Mouse (Mus musculus) frontal cortex, adult 2 months (tissue): ENCODE data around the gene Cldn13. TPM values are rescaled to one million over a fixed set of nuclear protein-coding genes. Genes with fewer than 3 reads are reported as not detected.

Experiments
- DNase-seq, 2 experiments: peaks; one replicate each; pipeline ENCODE4 v3.0.0; 2022; ENCODE audit warnings: low spot score in 1 of 2; ENCODE audit errors: extremely low spot score in 1 of 2
- polyA plus RNA-seq: library from polyadenylated mRNA; depleted of rRNA; stranded (reverse); fragments of >200 nt; gene quantifications from 2 replicates; pipeline ENCODE4 v1.2.3, GENCODE M21; 2012

The Cldn13 gene
- polyA plus RNA-seq, 1 experiment, result not detected

- no peak for DNase-seq
Observed at GRCm38 (mm10) chr5:134896965-134897364, 18.4 kb downstream of the Cldn13 start.

DNA sequence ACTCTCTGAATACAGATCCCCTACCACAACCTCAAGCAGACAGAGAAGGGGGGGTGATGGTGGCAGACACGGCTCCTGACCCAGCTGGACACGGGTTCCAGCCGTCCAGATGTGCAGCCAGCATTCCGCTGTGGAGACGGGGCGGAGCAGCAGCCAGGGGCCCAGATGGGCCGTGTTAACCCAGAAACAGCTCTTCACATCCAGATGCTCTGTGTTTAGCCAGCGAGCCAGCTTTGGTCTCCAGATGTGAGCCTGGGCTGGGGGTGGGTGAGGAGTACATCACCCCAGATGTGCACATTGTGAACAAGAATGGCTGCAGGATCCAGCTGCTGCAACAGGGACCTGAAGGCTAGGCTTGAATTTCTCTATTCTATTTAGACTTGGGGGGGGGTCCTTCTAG, 20.0 kb downstream of the Cldn13 start:
- no peak for DNase-seq

- no peak for DNase-seq
Observed at GRCm38 (mm10) chr5:134892717-134893116, 22.6 kb downstream of the Cldn13 start.

DNA sequence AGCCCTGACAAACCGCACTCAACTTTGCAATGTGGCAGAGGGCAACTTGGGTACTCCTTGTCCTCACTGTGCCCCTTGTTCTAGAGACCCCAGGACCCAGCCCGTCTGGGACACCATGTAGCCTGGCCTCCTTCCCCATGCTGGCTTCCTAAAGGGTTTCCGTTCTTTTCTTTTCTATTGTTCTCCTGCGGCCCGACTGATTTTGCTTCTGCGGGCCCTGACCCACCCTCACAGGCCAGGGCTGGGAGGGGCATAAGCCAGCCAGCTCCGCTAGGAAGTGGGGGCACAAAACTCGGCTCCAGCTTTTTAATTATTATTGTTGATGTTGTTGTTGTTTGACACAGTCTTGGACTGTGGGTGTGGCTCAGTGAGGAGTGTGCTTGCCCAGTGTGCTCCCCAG, 23.8 kb downstream of the Cldn13 start:
- no peak for DNase-seq

DNA sequence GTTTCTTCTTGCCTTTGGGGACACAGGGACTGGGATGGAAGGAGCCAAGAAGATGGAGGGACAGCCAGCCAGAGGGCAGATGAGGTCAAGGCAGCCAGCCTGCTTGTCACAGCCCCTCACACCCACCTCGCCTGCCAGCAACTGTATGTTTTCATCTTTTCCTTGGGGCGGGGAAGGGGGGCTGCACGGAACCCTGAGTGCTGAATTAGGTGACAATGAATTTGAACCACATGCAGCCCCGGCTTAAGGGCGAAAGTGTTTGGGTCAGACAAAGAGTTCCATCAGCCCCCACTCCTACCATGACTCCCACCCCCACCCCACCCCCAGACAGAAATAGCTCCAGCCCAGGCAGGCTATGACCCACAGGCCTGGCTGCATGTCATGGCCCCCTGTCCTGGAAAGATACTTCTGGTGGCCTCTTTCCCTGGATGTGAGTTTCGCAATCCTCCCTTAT, 24.7 kb downstream of the Cldn13 start:
- no peak for DNase-seq

GRCm38 (mm10) chr5:134888505-134888904, 26.8 kb downstream of the Cldn13 start:
- DNase-seq, result no peak

GRCm38 (mm10) chr5:134887447-134888335, 27.6 kb downstream of the Cldn13 start:
- DNase-seq, result no peak

DNA sequence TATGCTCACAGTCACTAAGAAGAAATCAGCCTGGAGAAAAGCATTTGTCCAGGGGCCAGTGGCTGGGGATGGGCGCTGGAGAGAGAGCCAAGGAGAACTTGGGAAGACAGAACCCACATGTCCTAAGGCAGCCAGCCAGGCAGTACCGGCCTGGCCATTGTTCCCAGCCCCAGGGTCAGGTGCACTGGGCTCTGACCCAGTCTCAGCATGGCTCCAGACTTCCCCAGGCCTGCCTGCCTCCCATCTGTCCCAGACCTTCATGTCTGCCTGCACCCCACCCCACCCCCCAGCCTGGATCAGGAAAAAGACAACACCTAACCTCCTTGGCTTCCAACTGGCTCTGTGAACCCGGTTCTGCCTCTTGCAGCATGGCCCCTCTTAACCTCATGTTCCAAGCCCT, 32.2 kb downstream of the Cldn13 start:
- DNase-seq, result no peak

DNA sequence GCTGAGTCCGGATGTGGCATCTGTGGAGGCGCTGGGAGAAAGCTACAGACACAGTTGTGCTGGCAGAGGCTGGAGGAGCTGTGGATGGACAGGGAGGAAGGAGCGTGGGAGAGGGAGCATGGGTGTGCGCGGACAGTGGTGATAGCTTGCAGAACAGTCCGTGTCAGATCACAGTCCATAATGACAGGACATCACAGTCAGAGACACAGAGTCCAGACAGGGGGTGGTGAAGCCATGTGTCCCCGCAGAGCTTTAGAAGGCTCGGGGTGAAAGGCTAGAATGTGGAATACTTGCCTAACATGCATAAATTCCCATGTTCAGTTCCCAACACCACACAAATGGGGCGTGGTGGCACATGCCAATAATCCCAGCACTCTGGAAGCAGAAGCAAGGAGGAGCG, 38.5 kb downstream of the Cldn13 start:
- DNase-seq, result no peak

DNA sequence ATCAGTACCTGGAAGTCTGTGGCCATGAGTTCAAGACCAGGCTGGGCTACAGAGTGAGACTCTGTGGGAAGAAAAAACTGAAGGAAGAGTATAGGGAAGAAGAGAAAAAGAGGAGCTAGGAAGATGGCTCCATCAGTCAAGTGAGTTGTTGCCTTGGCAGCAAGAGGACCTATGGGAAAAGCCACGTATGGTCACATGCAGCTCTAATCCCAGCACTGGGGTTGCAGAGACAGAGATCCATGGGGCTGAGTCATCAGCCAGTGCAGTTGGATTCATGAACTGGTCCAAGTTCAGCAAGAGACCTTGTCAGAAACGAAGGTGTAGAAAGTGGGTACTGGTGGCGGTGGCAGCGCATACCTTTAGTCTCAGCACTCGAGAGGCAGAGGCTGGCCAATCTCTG, 40.1 kb downstream of the Cldn13 start:
- DNase-seq, result no peak

- no peak for DNase-seq
Observed at GRCm38 (mm10) chr5:134873956-134874879, 41.1 kb downstream of the Cldn13 start.

GRCm38 (mm10) chr5:134873034-134873433, 42.3 kb downstream of the Cldn13 start:
- DNase-seq, result no peak

DNA sequence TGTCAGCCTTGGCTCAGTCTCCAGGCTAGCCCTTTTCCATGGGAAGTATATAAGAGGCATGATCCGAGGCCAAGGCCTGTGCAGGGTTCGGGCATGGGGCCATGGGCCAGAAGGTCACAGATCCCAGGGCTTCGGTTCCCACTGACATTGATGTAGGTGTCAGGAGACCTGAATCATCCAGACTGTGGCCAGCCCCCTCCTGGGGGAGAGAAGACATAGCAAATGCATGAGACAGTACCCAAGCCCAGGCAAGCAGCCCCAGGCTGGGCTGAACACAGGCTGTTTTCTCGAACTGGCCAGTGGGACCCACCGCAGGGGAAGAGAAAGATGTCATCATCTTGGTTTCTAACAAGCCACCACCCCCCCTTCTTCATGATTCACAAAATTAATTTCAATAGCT, 42.7 kb downstream of the Cldn13 start:
- no peak for DNase-seq

DNA sequence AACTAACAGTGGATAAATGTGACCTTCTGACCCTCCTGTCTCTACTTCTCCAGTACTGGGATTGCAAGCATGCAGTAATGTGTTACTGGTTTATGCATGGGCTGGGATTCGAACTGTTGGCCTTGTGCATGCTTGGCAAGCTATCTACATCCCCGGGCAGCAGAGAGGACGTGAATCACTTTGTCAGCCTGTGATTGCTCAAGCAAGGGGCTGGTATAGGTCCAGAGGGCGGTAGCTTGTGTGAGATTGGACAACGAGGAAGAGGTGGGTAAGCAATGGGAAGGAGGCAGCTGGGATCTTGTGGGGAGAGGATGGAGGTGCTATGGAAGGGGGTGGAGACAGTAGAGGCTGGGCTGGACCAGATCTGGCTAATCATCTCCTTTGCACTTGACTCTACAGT, 46.8 kb downstream of the Cldn13 start:
- no peak for DNase-seq

GRCm38 (mm10) chr5:134867320-134868144, 47.8 kb downstream of the Cldn13 start:
- DNase-seq, result no peak

- DNase-seq, result no peak
Observed at GRCm38 (mm10) chr5:134865158-134865557, 50.2 kb downstream of the Cldn13 start.
